Mouse (Mus musculus) heart, postnatal 0 days (tissue): Measurements from ENCODE around the gene Gm28374.

Experiments used
- CTCF ChIP-seq: IDR thresholded peaks from 2 replicates; pipeline ENCODE4 v1.5.1; 2016; ENCODE audit warnings: antibody characterized with exemption, control low read depth, low read depth
- EP300 ChIP-seq: IDR thresholded peaks from 2 replicates; pipeline ENCODE4 v1.6.1; 2016; ENCODE audit warnings: antibody characterized with exemption, low read depth

- no peak for TF ChIP-seq CTCF
- TF ChIP-seq EP300: no peak
Observed at GRCm38 (mm10) chr19:6029426-6029825, 52.6 kb downstream of the Gm28374 start.
